Mouse (Mus musculus) telencephalon, adult 2 months (tissue): ENCODE measurements around the gene Stk11.
A peak's percentile ranks its signal among the peaks of the same experiment; 100 is the strongest.

Experiments used
- DNase-seq: peaks from one replicate; pipeline ENCODE4 v3.0.0-alpha.2; 2011; ENCODE audit warnings: low read depth, low spot score

Stk11 gene

GRCm38 (mm10) chr10:80115290-80115943, at the start of gene Stk11:
Gene Stk11, plus strand, starts transcription at chr10:80115803.
- DNase-seq, result peak; percentile 100

GRCm38 (mm10) chr10:80069251-80069650, 46.4 kb upstream of the Stk11 start:
- DNase-seq, result no peak

GRCm38 (mm10) chr10:80069948-80070450, 45.6 kb upstream of the Stk11 start:
- DNase-seq, result no peak

GRCm38 (mm10) chr10:80070837-80071515, 44.6 kb upstream of the Stk11 start:
- peak; percentile 40 for DNase-seq

- DNase-seq, result no peak
Measured at GRCm38 (mm10) chr10:80071516-80071900, 44.1 kb upstream of the Stk11 start.

GRCm38 (mm10) chr10:80072623-80073489, 42.7 kb upstream of the Stk11 start:
- DNase-seq, result no peak

GRCm38 (mm10) chr10:80074813-80075601, 40.6 kb upstream of the Stk11 start:
- DNase-seq, result no peak

- DNase-seq, result no peak
Measured at GRCm38 (mm10) chr10:80075924-80076323, 39.7 kb upstream of the Stk11 start.

- DNase-seq, result no peak
Measured at GRCm38 (mm10) chr10:80076386-80076785, 39.2 kb upstream of the Stk11 start.

- DNase-seq, result no peak
Measured at GRCm38 (mm10) chr10:80077312-80077711, 38.3 kb upstream of the Stk11 start.

GRCm38 (mm10) chr10:80078366-80078765, 37.2 kb upstream of the Stk11 start:
- no peak for DNase-seq

GRCm38 (mm10) chr10:80080396-80081070, 35.1 kb upstream of the Stk11 start:
- no peak for DNase-seq

- DNase-seq, result no peak
Measured at GRCm38 (mm10) chr10:80081075-80081474, 34.5 kb upstream of the Stk11 start.

- DNase-seq, result peak; percentile 23
Measured at GRCm38 (mm10) chr10:80084817-80085487, 30.7 kb upstream of the Stk11 start.

GRCm38 (mm10) chr10:80086847-80087246, 28.8 kb upstream of the Stk11 start:
- DNase-seq, result no peak

- DNase-seq, result no peak
Measured at GRCm38 (mm10) chr10:80087483-80087882, 28.1 kb upstream of the Stk11 start.

- DNase-seq, result no peak
Measured at GRCm38 (mm10) chr10:80089146-80089545, 26.5 kb upstream of the Stk11 start.

- DNase-seq, result no peak
Measured at GRCm38 (mm10) chr10:80091527-80091926, 24.1 kb upstream of the Stk11 start.

- no peak for DNase-seq
Measured at GRCm38 (mm10) chr10:80092690-80093089, 22.9 kb upstream of the Stk11 start.

- DNase-seq, result no peak
Measured at GRCm38 (mm10) chr10:80094085-80094484, 21.5 kb upstream of the Stk11 start.
